Mouse (Mus musculus) limb, embryonic 15.5 days (tissue): ENCODE data around the gene Gm20388. TPM values are rescaled to one million over a fixed set of nuclear protein-coding genes. Genes with fewer than 3 reads are reported as not detected.

ENCODE experiments used
- ATAC-seq: fragments of 200-750 bp; cut with Nextera tagmentation; 2 replicates; pipeline ENCODE4 v1.8.0; 2017; ENCODE audit warnings: low read depth, moderate TSS enrichment; ENCODE audit not compliant: insufficient number of reproducible peaks, low FRiP score, low TSS enrichment
- H3K27ac ChIP-seq: fragments of 300-500 bp; sonication (generic); 2 replicates; pipeline ENCODE4 v1.5.1; 2015; ENCODE audit warnings: moderate library complexity, mild to moderate bottlenecking, inconsistent platforms
- H3K27me3 ChIP-seq: fragments of 300-500 bp; sonication (generic); 2 replicates; pipeline ENCODE4 v1.6.1; 2015; ENCODE audit warnings: inconsistent platforms
- H3K36me3 ChIP-seq: fragments of 300-500 bp; sonication (generic); 2 replicates; pipeline ENCODE4 v1.6.1; 2015; ENCODE audit warnings: inconsistent platforms
- H3K4me1 ChIP-seq: fragments of 300-500 bp; sonication (generic); 2 replicates; pipeline ENCODE4 v1.6.1; 2015; ENCODE audit warnings: inconsistent platforms
- H3K4me2 ChIP-seq: fragments of 300-500 bp; sonication (generic); 2 replicates; pipeline ENCODE4 v1.6.1; 2015; ENCODE audit warnings: mild to moderate bottlenecking, inconsistent platforms
- H3K4me3 ChIP-seq: fragments of 300-500 bp; sonication (generic); 2 replicates; pipeline ENCODE4 v1.5.1; 2015; ENCODE audit warnings: mild to moderate bottlenecking, inconsistent platforms
- H3K9ac ChIP-seq: fragments of 300-500 bp; sonication (generic); 2 replicates; pipeline ENCODE4 v1.6.1; 2015; ENCODE audit warnings: inconsistent platforms
- H3K9me3 ChIP-seq: fragments of 300-500 bp; sonication (generic); 2 replicates; pipeline ENCODE4 v1.6.1; 2016; ENCODE audit warnings: inconsistent platforms
- WGBS: fragments of 180-500 bp; shearing (Covaris S2); methylation state at CpG from one replicate; pipeline ENCODE4 v1.1.7; 2015; 5-methylcytosine and 5-hydroxymethylcytosine counted together
- polyA plus RNA-seq: library from polyadenylated mRNA; unstranded; fragments of >200 nt; fragmentation: Nextera tagmentation; extraction: Ambion mirVana; gene quantifications from 2 replicates; pipeline ENCODE4 v1.2.1, GENCODE M21; 2015

Gene Gm20388
- polyA plus RNA-seq, 1 experiment from 2014 or later = 4.9 TPM

DNA sequence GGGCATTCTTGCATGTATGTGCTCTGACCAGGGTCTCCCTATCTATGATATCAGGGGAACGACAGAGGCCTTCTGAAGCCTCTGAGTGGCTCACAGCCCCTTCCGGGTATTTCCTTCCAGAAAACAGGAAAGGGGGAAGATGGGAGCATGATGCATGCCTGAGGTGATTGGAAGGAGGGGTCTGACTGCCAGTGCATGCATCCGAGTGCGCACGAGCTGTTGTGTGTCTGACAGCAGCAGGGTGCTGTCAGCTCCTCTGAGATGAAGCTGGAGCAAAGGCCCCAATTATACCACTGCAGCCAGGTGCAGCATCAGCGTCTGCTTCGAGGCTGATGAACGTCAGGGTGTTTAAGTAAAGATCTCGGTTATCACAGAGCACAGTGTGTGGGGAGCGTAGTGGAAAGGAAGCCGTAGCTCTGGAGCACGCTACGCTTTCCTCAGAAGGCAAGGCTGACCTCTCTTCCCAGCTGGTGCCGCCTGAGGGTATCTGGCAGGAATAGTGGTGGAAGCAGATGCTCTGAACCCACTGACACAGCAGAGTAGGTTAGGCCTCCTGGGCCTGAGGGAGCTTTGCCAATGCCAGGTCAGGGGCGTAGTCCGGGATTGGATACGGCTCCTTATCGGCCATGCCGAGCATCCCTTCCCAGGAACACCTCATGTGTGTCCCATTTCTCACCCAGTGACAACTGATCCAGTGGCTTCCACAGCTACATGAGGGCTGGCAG, 2683.3 kb downstream of the Gm20388 start:
- H3K9me3 ChIP-seq = no peaks in the 10 kb centered on the region
- ATAC-seq = no peak
- H3K9ac ChIP-seq = no peak overlapping the region
- no peak overlapping the region for H3K4me2 ChIP-seq
- 0 out of 2 replicates have a peak, but pooled peaks cover 6% of the 10 kb centered on the region for H3K4me1 ChIP-seq
- H3K4me3 ChIP-seq = no peak overlapping the region
- H3K27me3 ChIP-seq = no peaks in the 10 kb centered on the region
- 76% methylated on average over 19 of the region's 19 CpGs for WGBS
- H3K27ac ChIP-seq = no peak overlapping the region
- H3K36me3 ChIP-seq = peaks cover 9% of the 10 kb centered on the region

DNA sequence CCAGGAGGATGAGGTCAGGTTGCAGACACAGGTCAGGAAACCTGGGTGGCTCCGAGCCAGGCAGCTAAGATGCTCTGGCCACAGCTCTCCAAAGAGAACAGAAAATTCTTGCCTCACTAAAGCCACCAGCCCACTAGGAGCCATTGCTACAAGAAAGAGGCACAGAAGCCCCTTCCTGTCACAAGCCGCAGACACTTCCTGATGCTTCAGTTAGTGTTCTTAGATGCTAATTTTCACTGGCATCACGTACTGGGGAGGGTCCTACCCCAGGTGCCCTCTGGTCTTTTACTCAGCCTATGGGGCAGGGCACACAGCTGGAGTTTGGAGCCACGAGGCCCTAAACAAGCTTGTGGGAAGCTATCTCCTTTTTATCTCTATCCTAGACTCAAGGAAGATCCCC, 2685.4 kb downstream of the Gm20388 start:
- Histone ChIP-seq H3K27me3 (no peaks in the 10 kb centered on the region), H3K9ac (no peak overlapping the region), H3K4me2 (no peak overlapping the region), H3K9me3 (no peaks in the 10 kb centered on the region), H3K36me3 (peaks cover 9% of the 10 kb centered on the region), H3K4me1 (0 out of 2 replicates have a peak, but pooled peaks cover 6% of the 10 kb centered on the region), H3K27ac (no peak overlapping the region), H3K4me3 (no peak overlapping the region)
- 49% methylated on average over 4 of the region's 4 CpGs for WGBS
- no peak for ATAC-seq

DNA sequence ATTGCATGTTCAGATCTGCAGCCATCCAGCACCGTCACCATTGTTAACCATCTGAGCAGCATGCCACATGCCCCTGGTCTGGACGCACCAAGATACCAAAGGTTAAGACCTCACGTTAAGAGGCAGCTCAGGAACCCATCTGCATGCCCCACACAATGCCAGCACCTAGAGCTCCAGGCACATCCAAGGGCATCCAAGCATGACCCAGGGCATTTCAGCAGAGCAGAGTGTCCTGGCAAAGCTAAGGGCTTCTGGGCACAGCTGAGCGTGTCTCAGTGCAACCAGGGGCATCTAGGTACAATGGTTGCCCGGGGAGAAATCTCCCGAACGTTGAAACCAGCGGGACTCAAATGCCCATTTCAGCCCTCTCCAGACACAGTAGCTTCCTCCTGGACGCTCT, 2690.0 kb downstream of the Gm20388 start:
- H3K9me3 ChIP-seq = no peaks in the 10 kb centered on the region
- H3K4me1 ChIP-seq = no peaks in the 10 kb centered on the region
- H3K4me3 ChIP-seq = no peak overlapping the region
- H3K36me3 ChIP-seq = peaks cover 13% of the 10 kb centered on the region
- WGBS = 89% methylated on average over 9 of the region's 9 CpGs
- no peak overlapping the region for H3K27ac ChIP-seq
- no peak for ATAC-seq
- no peak overlapping the region for H3K9ac ChIP-seq
- H3K27me3 ChIP-seq = no peaks in the 10 kb centered on the region
- no peak overlapping the region for H3K4me2 ChIP-seq

GRCm38 (mm10) chr8:122604640-122605039, 2694.0 kb downstream of the Gm20388 start:
- Histone ChIP-seq H3K9ac (no peak overlapping the region), H3K4me2 (no peak overlapping the region), H3K4me3 (no peak overlapping the region), H3K27ac (no peak overlapping the region), H3K36me3 (0 out of 2 replicates have a peak, but pooled peaks cover 4% of the 10 kb centered on the region), H3K27me3 (no peaks in the 10 kb centered on the region), H3K4me1 (no peaks in the 10 kb centered on the region), H3K9me3 (no peaks in the 10 kb centered on the region)
- no peak for ATAC-seq
- 40% methylated on average over 1 of the region's 1 CpGs for WGBS

DNA sequence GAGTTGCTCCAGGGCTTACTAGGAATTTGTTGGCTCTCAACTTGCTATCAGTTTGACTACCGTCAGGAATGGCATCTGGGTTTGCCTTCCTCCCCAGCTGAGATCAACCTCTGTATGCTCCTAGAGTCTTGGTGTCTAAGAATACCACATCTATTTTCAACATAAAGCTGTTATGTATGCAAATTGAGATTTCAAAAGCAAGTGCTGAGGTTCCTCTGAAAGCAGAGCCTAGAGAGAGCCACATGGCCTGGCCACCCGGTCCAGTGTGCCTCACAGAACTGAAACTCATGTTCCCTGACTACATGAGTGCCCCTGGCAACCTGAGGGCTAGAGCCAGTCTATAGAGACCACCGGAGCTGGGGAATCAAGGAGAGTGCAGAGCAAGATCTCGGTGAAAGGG, 2694.7 kb downstream of the Gm20388 start:
- Histone ChIP-seq H3K4me1 (peaks cover 1% of the 10 kb centered on the region; the same call in 1 of the 2 replicates), H3K27me3 (no peaks in the 10 kb centered on the region), H3K9me3 (no peaks in the 10 kb centered on the region), H3K4me3 (no peak overlapping the region), H3K9ac (no peak overlapping the region), H3K27ac (no peak overlapping the region), H3K4me2 (no peak overlapping the region), H3K36me3 (0 out of 2 replicates have a peak, but pooled peaks cover 4% of the 10 kb centered on the region)
- 70% methylated on average over 4 of the region's 4 CpGs for WGBS
- no peak for ATAC-seq

DNA sequence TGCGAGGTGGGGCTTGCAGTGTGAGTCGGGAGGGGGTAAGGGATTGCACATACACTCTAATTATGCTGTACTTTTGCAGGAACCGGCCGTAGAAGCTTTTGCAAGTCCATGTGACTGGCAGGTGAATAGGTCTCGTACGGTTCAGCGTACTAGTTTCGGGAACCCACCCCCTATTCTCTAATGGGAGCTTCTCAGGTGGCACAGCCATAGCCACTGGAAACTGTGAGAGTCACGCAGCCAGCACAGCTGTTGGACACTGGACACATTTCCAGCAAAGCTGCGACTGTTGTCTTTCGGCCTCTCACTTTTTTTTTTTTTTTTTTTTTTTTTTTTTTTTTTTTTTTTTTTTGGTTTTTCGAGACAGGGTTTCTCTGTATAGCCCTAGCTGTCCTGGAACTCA, 2696.2 kb downstream of the Gm20388 start:
- no peaks in the 10 kb centered on the region for H3K36me3 ChIP-seq
- H3K4me3 ChIP-seq = no peak overlapping the region
- H3K9me3 ChIP-seq = no peaks in the 10 kb centered on the region
- no peak overlapping the region for H3K27ac ChIP-seq
- WGBS = 75% methylated on average over 11 of the region's 12 CpGs
- no peak for ATAC-seq
- H3K4me1 ChIP-seq = peaks cover 7% of the 10 kb centered on the region
- no peak overlapping the region for H3K9ac ChIP-seq
- H3K27me3 ChIP-seq = no peaks in the 10 kb centered on the region
- no peak overlapping the region for H3K4me2 ChIP-seq

- Histone ChIP-seq H3K27ac (no peak overlapping the region), H3K9ac (no peak overlapping the region), H3K27me3 (no peaks in the 10 kb centered on the region), H3K4me3 (peak overlapping the region; percentile 72), H3K9me3 (no peaks in the 10 kb centered on the region), H3K4me2 (peak overlapping the region; percentile 96; the same call in 1 of the 2 replicates), H3K36me3 (peaks cover 19% of the 10 kb centered on the region), H3K4me1 (peaks cover 20% of the 10 kb centered on the region)
- WGBS = 58% methylated on average over 4 of the region's 4 CpGs
- ATAC-seq = no peak
Observed at GRCm38 (mm10) chr8:122610209-122610608, 2699.6 kb downstream of the Gm20388 start.

DNA sequence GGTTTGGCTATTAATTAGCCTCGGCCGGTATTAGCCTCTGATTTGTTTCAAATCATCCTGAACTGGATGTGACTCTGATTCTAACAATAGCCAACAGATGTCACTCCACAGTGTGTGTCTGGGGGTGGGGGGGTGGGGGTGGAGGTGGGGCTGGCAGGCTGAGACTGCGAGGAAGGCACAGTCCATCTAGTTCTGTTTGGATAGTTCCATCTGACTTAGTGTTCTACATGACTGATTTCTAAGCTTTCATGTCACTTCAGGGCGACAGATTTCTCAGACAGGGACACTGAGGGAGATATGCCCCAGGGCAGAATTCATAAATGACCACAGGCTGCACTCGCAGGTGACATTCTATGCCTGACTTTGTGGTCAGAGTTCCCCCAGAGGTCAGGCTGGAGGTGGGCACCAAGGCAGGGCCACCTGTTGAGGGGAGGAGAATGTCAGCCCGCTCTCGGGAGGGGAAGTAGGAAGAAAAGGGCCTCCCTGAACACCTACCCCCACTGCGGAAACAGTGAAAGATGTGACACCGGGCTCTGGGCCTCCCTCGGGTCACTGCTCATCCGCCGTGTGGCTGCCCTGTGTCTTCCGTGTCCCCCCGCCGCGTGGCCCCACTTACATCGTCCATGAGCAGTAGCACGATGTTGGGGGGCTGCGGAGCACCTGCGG, 2700.1 kb downstream of the Gm20388 start:
- peak overlapping the region; percentile 96 for H3K4me2 ChIP-seq
- WGBS = 4% methylated on average over 20 of the region's 20 CpGs
- H3K4me1 ChIP-seq = peaks cover 24% of the 10 kb centered on the region
- peak overlapping the region; percentile 61 for H3K9ac ChIP-seq
- H3K36me3 ChIP-seq = peaks cover 22% of the 10 kb centered on the region
- H3K4me3 ChIP-seq = peak overlapping the region; percentile 72
- 0 out of 2 replicates have a peak, but pooled peaks have one; percentile 3 for ATAC-seq
- H3K9me3 ChIP-seq = no peaks in the 10 kb centered on the region
- peak overlapping the region; percentile 75; the same call in 1 of the 2 replicates for H3K27ac ChIP-seq
- H3K27me3 ChIP-seq = no peaks in the 10 kb centered on the region

DNA sequence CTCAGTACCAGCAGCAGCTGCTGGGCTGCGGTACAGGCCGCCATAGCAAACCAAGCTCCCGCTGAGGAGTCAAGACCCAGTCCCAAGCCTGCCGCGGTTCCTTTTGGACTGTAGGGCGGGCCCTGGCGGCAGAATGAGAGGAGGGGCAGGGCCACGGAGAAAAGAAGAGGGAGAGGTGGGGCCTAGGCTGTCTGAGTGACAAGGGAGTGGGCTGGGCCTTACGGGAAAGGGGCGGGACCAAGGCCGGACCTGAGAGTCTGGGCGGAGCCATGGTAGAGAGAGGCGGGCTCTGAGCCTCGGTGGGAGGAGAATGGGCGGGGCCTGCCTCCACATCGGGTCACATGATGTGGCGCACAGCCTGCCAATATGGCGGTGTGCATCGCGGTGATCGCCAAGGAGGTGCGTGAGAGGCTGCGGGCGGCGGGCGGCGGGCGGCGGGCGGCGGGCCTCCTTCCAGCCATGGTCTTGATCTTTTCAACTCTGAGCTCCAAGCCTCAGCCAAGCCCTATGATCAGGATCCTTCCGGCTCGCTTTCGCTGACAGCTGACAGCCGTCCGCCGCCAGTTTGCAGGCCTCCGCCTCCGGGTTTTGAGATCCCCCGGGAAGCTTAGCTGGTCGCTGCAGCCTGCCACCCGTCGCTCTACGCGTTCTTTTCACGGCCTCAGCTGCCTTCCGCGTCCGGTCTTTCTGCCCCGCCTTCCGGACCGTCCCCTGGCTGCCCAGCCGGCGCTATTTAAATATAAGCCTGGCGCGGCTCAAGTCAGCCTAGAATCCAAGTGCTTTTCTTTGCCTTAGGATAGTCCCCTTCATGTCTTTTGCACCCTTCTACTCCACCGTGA, 2700.9 kb downstream of the Gm20388 start, which contains the start of the genes Galns and Trappc2l:
TSS of gene Galns (minus strand) at position 169 of the 839 bp plus-strand sequence.
TSS of gene Trappc2l (plus strand) at position 346 of the 839 bp plus-strand sequence.
- WGBS = under 1% methylated on average over 57 of the region's 57 CpGs
- H3K4me2 ChIP-seq = peak within 1 kb of the TSS; percentile 96
- peaks cover 22% of the 10 kb centered on the region for H3K36me3 ChIP-seq
- H3K27ac ChIP-seq = peak within 1 kb of the TSS; percentile 78
- peak; percentile 97 for ATAC-seq
- peak within 1 kb of the TSS; percentile 64 for H3K9ac ChIP-seq
- no peaks in the 10 kb centered on the region for H3K27me3 ChIP-seq
- H3K4me1 ChIP-seq = peaks cover 32% of the 10 kb centered on the region
- no peaks in the 10 kb centered on the region for H3K9me3 ChIP-seq
- peak within 1 kb of the TSS; percentile 72 for H3K4me3 ChIP-seq

GRCm38 (mm10) chr8:122616181-122616905, 2705.7 kb downstream of the Gm20388 start:
- Histone ChIP-seq H3K4me3 (no peak overlapping the region), H3K9me3 (no peaks in the 10 kb centered on the region), H3K4me1 (peaks cover 38% of the 10 kb centered on the region), H3K4me2 (no peak overlapping the region), H3K27me3 (no peaks in the 10 kb centered on the region), H3K36me3 (peaks cover 22% of the 10 kb centered on the region), H3K9ac (no peak overlapping the region), H3K27ac (peak overlapping the region; percentile 62)
- no peak for ATAC-seq
- 55% methylated on average over 9 of the region's 9 CpGs for WGBS

DNA sequence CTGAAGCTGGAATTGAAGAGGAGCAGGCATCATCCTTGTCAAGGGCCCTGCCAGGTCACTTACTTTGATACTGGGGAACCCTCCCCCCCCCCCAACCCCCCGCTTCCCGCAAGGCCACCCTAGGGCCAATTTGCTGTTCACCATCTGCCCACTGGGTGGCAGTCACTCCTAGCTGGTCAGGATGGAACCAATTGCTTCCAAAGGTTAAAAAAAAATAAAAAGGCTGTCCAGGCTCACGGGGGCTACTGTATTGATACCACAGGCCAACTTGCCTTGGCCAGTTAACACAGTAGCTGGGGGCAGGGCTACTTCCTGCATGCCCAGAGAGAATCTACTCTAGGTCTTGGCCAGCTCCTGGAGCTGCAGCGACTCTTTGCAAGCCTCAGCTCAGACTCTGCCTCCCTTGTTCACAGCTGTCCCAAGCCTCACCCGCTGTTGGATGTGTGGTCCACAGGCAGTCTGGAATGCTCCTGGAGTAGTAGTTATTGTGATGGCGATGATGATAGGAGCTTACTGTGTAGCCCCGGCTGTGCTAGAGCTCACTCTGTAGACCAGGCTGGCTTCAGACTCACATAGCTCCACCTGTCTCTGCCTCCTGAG, 2707.4 kb downstream of the Gm20388 start:
- Histone ChIP-seq H3K36me3 (peaks cover 21% of the 10 kb centered on the region), H3K9ac (no peak overlapping the region), H3K9me3 (no peaks in the 10 kb centered on the region), H3K4me2 (no peak overlapping the region), H3K27me3 (no peaks in the 10 kb centered on the region), H3K27ac (no peak overlapping the region), H3K4me1 (peaks cover 27% of the 10 kb centered on the region), H3K4me3 (no peak overlapping the region)
- no peak for ATAC-seq
- WGBS = 28% methylated on average over 5 of the region's 7 CpGs
